Mouse (Mus musculus) cerebellum, adult 18-20 months (tissue): ENCODE data around the gene Rimbp3.
"Not testable (repeated sequence)": the region's sequence is repeated elsewhere in the genome, so short reads cannot be mapped to it uniquely, and the experiment has no call there.

Source experiments
- DNase-seq, 2 experiments: peaks; one replicate each; pipeline ENCODE4 v3.0.0; 2021

Gene Rimbp3

GRCm38 (mm10) chr16:17208389-17209361 lies at the start of gene Rimbp3:
TSS of gene Rimbp3 (plus strand) at chr16:17208603.
- DNase-seq, result peak; percentile 75 to 84

GRCm38 (mm10) chr16:17165478-17165877 lies 42.9 kb upstream of the Rimbp3 start:
- not testable (repeated sequence) for DNase-seq

- DNase-seq, result no peak
These were observed 41.2 kb upstream of the Rimbp3 start for GRCm38 (mm10) chr16:17167179-17167578.

- DNase-seq, result no peak
These were observed 40.4 kb upstream of the Rimbp3 start for GRCm38 (mm10) chr16:17168049-17168448.

DNA sequence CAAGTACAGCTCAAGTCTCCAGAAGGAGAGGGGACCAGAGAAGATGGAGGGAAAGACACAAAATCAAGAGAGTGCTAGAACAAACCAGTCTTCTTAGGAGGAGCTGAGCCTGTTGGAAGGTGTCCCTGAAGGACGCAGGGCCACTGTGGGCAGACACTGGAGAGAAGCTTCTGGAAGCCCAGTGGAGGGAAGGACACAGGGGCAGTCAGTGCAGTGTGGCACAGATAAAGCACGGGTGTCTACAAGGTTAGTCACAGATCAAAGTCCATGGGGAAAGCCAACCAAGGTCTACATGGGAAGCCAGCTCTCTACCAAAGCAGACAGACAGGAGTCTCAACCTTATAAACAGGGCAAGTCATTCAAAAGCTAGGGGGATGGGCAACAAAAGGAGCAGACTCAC lies 32.6 kb upstream of the Rimbp3 start:
- no peak for DNase-seq

GRCm38 (mm10) chr16:17177623-17178170 lies 30.7 kb upstream of the Rimbp3 start:
- no peak for DNase-seq

- no peak for DNase-seq
These were observed 28.7 kb upstream of the Rimbp3 start for GRCm38 (mm10) chr16:17179706-17180105.

GRCm38 (mm10) chr16:17181382-17181781 lies 27.0 kb upstream of the Rimbp3 start:
- no peak for DNase-seq

DNA sequence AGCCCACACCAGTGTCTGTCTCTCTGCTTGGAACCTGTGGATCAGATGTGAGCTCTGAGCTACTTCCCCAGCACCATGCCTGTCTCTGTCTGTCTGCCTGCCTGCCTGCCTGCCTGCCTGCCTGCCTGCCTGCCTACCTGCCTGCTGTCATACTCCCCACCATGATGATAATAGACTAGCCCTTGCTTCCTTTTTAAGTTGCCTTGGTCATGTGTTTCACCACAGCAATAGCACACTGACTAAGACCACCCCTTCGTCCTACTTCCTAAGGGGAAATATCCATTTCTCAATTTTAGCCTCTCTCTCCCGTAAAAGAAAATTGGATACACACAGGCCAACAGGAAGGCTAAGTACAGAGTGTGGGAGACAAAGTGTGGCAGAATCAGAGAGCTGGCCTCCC lies 26.3 kb upstream of the Rimbp3 start:
- DNase-seq, result no peak

- DNase-seq, result no peak
These were observed 25.4 kb upstream of the Rimbp3 start for GRCm38 (mm10) chr16:17183003-17183402.

- no peak for DNase-seq
These were observed 22.9 kb upstream of the Rimbp3 start for GRCm38 (mm10) chr16:17185475-17185874.

- no peak for DNase-seq
These were observed 14.6 kb upstream of the Rimbp3 start for GRCm38 (mm10) chr16:17193823-17194222.

- DNase-seq, result no peak
These were observed 8.1 kb upstream of the Rimbp3 start for GRCm38 (mm10) chr16:17200121-17200952.

- peak; percentile 88 to 89 for DNase-seq
These were observed 7.3 kb upstream of the Rimbp3 start for GRCm38 (mm10) chr16:17200953-17201707.

DNA sequence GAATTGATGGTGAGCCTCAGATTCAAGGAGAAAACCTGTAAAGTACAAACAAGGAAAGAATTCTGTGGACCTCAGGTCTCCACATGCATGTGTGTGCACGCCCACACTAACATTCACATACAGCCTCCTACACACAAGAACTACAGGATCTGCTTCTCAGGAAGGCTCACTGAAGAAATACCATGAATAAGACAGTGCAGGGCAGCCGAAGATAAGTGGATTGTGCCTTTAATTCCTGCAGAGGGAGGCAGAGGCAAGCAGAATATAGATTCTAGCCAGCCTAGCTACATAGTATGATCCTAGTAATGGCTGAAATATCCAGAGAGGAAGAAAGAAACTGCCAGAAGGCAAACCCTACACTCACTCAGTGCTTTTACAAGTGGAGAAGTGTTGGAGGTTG lies 6.4 kb upstream of the Rimbp3 start:
- DNase-seq, result no peak

GRCm38 (mm10) chr16:17202549-17202948 lies 5.9 kb upstream of the Rimbp3 start, which contains the start of gene Ube2l3:
TSS of gene Ube2l3 (minus strand) at chr16:17202649.
- no peak for DNase-seq

DNA sequence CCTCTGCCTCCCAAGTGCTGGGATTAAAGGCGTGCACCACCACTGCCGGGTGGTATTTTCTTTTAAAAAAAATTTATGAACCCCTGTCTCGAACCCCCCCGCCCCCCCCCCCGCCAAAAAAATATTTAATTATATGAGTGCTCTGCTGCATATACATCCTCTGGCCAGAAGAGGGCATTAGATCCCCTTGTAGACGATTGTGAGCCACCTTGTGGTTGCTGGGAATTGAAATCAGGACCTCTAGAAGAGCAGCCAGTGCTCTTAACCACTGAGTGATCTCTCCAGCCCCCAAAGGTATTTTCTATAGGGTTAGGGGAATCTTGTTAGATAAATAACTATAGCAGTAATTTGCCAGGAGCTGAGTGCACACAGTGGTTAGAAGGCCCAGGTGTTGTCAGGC lies 3.4 kb upstream of the Rimbp3 start:
- peak; percentile 41 to 42 for DNase-seq

- no peak for DNase-seq
These were observed 1.1 kb downstream of the Rimbp3 start for GRCm38 (mm10) chr16:17209404-17209960.

- peak; percentile 90 to 92 for DNase-seq
These were observed 1.8 kb downstream of the Rimbp3 start for GRCm38 (mm10) chr16:17209981-17210838.

DNA sequence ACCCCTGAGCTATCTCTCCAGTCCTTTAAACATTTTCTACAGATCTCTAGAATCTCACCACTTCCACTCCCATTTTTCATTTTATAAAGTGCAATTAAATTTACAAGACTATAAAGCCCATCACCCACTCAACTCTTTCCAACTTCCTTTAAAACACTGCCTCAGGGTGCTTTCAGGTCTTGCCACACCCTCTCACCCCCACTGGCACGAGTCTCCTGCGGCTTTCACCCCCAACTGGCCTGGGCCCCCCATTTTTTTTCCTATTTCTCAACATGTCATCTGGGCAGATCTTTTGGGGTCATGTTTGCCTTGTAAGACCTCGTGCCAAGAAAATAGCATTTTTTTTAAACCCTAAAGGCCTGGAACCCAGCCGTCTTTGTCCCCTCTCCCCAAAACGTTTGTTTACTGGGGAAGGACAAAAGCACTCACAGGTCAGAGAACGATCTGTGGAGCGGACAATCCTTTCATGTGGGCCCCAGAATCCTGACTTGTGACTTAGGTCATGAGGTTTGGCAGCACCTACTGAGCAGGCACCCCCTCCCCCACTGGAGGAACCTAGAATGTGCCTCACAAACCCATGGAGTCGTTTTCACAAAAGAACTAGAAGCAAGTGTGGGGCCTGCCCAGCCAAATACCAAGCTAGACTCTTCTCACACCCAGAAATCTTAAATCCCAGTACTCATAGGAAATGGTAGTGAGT lies 8.7 kb downstream of the Rimbp3 start:
- DNase-seq, result no peak
